Mouse (Mus musculus) adrenal gland, postnatal 25 days (tissue): ENCODE data around the gene Ccdc149. TPM values are rescaled to one million over a fixed set of nuclear protein-coding genes. Genes with fewer than 3 reads are reported as not detected.

Experiments used
- DNase-seq: peaks from one replicate; pipeline ENCODE4 v3.0.0; 2021; ENCODE audit warnings: mixed read lengths
- long read RNA-seq: library from polyadenylated mRNA; stranded (forward); transcript quantifications from one replicate; pipeline ENCODE4 v2.0.0, GENCODE M21; 2021
- total RNA-seq: library from RNA; stranded (reverse); gene quantifications from 2 replicates; pipeline ENCODE4 v1.2.3, GENCODE M21; 2021

Gene Ccdc149
- 4.9 and 6.4 TPM in 2 replicates for total RNA-seq
- long read RNA-seq, transcript Ccdc149-201 (12 exons, 3,295 nt): major isoform, 8 of 11 reads
- long read RNA-seq, partial matches to known transcripts: 1 of 11 reads
- long read RNA-seq, other reads (novel, unspliced or antisense): 2 of 11 reads

DNA sequence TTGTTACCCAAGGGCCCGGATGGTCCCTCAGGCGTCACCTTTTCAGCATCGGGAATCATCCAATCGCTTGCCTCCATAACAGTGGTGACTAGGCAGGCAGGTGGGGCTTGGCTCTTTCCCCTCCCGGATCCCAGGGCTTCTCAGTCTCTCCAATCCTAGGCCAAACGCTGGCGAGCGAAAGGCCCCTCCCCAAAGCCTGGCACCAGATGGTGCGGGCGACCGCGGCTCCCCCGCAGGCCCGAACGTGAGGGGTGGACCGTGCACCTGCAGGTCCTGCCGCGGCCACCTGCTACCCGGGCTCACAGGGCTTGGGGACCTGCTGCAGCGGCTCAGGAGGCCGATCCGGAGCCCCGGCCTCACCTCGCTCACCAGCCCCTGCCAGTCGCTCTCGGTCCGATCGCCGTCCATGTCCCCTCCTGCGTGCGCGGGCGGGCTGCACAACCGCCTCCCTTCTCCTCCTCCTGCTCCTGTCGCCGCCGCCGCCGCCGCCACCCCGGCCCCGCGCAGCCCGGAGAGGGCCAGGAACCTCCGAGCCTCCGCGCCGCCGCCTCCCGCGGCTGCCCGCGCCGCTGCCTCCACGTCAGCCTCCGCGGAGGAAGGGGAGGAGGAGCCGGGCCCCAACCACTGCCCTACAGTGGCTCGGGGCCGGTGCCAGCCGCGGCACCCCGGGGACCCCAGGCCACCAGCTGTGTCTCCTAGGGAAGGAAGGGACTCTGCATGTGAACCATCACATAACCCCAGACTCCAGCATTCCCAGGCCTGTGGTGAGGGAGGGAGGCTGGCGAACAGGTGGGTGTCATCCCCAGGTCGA, at the start of gene Ccdc149:
TSS of gene Ccdc149 (minus strand) at position 531 of the 811 bp plus-strand sequence.
- peak; percentile 68 for DNase-seq

DNA sequence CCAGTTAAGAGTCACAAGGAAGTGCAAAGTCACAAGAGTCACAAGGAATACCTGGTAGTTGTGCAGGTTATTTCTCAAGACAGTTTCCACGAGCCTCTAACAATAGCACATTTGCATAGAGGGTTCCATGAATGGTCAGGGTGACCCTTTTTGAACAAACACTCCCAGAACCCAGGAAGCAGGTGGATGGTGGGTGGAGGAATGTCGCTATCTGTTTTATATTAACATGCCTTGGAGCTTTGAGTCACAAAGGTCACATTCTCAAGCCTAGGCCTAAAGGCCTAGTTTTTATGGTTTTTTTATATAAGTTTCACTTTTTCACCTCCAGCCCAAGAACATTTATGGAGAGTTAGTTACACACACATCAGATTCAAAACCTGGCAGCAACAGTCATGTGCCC, 48.6 kb upstream of the Ccdc149 start:
- no peak for DNase-seq

DNA sequence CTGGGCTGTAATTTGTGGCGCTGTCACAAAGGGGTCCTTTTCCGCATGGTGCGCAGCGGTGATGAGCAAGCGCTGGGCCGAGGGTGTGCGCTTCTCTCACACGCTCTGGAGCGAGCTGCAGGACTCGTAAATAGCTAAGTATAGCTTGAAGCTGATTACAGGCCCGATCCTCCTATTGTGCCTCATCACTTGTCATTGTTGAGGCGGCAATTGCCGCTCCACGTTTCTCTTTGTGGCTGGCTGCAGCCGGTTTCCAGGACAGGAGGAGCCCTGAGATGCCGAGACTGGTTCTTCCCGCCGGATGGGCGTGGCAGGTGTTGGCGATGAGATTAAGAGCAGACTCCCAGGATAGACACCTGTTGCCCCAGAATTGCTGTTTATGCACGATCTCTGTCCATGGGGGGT, 44.8 kb upstream of the Ccdc149 start:
- no peak for DNase-seq

DNA sequence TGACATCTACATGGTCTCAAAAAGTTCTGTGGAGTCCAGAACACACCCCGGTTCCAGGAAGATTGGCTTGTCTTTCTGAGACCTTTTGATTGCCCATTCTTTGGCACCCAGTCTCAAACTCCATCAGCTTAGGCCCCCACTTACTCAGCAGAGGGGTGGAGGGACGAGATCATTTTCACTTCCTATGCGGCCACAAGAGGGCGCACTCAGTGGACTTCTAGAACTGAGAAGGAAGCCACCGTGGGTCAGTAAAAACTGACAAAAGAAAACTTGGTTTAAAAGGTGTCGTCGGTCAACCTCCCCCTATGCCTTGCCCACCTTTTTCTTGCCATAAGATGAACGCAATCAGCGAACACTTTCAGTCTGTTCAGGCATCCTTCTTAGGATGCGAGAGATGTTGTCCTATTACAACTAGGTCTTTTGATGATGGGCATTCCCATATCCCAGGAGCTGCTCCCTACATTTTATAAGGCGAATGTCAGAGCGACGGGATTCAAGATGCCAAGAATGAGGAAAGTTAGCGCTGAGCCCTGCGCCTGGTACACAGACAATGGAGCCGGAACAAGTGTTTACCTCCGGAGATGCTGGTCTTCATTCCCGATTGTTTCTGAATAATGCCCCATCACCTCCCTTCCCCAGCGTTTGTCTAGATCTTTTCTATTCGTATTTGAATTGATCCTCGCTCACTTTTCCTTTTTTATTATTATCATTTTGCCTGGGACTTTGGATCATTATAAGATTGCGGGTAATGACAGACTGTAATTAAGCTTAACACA, 44.1 kb upstream of the Ccdc149 start:
- peak; percentile 75 for DNase-seq

DNA sequence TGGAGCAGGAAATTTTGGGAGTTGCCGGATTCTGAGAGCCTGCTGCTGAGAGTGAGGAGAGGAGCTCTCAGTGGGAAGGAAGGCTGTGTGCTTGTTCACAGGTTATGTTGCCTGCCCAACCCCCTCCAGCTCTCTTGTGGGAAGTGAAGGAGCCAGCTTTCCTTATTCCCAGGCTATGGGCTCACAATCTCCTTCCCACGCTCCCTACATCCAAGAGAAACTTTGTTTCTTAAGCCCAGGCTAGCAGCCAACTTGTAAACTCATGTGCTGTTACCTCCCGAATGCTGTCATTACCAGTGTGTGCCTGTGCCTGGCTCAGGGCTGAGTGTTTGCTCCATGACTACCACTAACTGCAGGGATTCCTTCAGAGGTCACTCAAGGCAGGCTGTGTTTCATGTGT, 39.8 kb upstream of the Ccdc149 start:
- DNase-seq: no peak

DNA sequence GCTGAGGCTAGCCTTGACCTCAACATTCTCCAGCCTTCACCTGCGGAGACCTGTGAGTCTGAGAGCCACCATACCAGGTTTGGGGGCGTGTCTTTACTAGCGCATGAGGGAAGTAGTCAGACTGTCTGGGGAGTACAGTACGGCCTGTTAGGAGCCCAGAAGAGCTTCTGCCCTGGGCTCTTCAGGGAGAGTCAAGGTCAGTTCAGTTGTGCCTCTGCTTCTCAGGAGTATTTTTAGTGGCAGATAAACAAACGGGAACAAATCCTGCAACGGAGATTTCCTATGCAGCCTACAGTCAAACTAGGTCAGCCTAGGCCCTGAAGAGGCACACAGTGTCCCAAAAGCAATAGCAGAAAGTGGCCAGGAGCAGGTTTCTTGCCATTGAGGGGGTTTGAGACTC, 38.1 kb upstream of the Ccdc149 start:
- DNase-seq: no peak

DNA sequence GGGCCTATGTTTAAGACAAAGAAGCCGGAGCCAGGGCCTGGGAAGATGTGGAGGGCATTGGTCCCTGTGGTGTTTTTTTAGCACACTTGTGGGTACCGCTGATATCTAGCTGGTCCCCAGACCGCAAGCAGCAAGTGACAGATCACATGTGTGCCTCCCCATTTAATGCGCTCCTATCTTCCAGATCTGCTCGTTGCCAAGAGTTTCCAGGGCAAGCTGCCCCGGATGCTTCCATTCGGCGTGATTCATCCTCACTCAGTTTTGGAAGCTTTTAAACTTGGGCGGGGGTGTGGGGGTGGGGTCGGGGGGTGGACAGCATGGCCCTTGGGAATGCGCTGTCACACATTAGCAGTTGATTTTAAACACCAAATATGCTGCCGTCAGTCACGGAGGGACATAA, 33.3 kb upstream of the Ccdc149 start:
- DNase-seq: no peak

DNA sequence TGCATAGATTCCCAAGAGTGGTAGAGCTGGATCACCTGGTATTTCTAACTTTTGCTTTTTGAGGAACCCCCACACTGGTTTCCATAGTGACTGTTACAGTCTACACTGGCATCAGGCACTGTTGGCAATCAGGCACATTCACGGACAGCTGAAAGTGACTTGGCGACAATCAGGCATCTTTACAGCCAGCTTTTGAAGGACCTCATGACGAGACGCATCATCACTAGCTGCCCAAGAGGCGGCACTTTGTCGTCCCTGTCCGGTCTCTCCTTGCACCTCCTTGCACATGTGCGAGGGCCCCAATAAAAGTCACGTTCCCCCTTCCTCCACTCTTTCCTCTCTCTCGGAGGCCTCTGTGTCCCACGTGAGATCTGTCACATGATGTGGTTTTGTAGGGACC, 32.8 kb upstream of the Ccdc149 start:
- DNase-seq: no peak

DNA sequence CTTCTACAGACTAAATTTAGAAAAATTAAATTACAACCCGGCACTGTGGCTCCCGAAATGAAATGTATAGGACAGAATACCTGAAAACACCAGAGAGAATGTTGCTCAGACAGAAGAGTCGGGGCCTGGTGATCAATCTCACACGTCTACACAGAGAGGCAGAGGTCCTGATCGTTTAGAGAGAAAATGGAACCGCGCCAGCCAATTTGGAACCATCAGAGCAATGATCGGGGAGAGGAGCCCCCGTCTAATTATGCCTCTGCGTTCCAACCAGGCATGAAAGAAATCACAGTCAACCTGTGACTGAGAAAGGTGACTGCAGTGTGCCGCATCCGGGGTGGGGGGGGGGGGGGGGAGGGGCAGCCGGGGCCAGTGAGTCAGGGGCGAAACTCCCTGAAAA, 24.4 kb upstream of the Ccdc149 start:
- no peak for DNase-seq

DNA sequence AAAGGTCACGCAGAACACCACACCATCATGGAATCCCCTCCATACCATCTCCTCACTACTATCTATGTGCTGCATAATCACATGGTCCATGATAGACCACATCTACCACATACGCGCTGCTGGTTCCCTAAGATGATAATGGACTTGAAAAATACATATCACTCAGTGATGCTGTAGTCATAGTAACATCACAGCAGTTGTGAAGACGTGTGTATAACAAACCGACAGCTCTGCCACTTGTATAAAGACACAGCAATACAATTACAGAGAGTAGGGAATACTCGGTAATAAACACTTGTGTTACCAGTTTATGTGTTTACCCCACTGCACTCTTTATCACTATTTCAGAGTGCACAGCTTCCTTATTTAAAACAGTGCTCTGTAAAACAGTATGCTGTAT, 20.2 kb upstream of the Ccdc149 start:
- DNase-seq: no peak

DNA sequence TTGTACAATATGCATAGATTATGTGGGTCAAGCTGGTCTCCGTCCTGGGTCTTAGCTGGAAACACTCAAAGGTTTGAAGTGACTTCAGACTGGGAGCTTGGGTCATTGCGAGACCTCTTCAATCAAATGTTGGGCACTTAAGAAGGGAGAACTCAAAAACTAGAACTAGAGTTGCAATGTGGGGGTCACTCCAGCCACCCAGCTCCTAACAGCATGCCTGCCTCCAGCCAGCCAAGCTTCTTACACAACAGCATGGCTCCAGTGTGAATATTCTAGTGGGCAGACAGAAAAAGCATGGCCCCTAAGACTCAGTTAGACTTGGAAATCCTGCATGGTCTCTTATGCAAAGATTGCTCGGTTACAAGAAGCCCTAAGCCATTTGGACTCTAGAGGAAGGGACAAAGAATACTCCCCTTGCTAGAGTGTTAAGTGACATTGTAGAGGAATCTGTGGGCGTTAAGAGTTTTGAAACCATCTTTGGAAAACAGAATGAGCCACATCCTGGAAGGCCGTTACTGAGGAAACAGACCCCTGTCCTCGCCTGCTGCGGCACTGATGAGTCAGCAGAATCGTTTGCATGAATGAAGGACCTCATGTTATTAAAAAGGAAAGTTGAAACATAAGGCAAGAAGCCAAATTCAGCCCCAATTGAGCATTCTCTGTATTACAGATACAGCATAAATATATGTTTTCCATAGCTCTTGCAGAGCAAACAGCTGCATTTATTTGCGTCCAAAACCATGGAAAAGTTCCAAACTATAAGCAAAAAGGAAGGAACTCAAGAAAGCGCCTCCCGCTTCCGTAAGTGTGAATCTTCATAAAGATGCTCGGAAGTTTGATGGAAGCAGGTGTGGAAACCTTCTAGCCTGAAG, 16.5 kb upstream of the Ccdc149 start:
- DNase-seq: no peak

DNA sequence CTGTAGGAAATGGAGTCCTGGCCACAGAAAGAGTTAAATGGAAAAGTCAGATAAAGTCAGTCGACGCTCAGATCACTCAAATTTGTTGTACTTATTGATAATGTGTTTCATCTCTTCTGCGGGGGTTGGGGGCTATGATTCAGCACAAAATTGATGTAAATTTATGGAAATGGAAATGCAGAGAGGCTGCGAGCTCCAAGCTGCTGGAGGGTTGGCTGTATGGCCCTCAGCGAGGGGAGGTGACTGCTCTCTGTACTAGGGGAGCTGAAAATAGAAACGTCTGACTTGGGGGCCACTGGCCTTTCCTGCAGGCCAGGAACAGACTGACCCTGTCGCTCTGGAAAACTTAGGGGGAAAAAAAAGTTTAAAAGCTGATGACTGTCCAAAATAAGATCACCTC, 5.5 kb upstream of the Ccdc149 start:
- no peak for DNase-seq

DNA sequence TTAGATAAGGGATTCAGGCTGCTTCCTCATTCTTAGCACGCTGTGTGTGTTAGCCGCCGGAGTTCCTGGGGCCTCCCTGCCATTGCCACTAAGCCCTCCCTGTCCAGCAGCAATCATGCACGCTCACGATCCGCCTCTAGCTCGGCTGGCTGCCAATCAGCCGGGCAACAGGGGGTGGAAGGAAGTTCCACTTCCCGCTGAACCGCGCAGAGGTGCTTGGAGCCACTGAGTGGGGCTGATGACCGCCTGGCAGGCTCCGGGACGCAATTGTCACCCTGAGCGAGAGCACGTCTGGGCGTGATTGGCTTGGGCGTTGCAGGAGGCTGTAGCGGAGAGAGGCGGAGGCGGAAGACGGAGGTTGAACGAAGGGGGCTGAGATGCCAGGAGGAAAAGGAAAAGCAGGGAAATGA, 5.0 kb upstream of the Ccdc149 start:
- DNase-seq: peak; percentile 85

DNA sequence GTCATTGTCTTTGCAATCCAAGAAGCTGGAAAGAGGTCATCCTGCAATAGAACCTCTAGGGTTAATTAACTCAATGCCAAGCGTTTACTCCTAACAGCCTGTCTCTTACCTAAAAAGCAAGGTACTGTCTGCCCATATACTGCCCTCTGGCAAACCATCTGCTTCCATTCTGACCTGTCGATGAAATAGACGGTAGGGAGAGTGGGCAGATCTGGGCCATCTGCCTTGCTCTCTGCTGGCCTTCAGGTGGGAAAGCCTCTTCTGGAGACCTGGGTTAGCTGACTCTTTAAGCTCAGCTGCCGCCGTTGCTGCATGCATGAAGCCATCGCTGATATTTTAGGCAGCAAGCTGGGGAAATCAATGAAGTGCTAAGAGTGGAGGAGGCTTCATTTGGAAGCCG, 2.7 kb upstream of the Ccdc149 start:
- no peak for DNase-seq

DNA sequence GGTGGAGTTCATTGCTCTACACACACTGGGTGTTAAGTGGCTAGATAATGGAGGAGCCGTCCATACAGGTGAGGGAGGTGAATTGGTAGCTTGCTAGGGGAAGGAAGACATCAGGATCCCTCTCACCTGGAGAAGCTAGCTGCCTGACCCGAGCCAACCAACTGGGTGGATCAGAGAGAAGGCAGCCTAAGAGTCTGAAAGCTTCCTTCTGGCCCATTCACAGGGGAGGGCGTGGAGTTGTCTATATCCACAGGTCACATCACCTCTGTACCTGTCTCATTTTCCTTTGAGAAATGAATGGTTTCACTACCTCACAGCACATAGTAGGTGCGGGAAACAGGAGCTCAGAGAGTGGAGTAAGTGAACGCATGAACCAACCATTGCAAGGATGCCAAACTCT, 770 bp downstream of the Ccdc149 start:
- no peak for DNase-seq

DNA sequence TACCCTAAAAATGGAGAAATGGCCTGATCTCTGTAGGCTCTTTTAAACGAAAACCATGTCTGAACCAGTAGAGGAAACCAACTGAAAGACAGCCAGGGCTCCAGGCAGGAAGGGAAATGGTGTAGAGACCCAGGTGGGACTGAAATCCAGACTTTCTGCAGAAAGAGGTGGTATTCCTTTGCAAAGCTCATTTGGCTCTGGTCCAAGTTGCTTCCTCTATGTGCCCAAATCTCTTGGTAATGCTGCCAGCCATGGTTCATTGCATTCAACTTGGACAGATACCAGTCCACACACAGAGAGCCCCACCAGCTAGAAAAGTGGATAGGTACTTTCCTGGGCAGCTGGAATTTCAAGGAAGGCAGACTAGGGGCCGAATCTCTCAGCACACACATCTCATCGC, 3.5 kb downstream of the Ccdc149 start:
- DNase-seq: no peak

DNA sequence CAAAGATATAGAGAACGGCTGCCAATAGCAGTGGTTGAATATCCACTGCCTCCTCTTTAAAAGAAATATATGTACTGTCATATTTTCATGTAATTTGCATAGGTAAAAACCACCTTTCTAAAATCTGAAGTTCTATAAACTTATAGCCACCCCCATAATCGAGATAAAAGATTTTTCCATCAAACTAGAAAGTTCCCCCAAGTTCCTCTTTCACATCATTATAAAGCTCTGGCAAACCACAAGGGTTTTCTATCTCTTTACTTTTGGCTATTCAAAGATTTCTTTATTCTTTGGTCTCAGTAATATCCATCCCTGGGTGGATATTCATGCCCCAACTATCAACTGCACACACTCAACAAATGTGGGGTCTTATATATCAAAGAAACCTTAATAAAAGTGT, 8.9 kb downstream of the Ccdc149 start:
- DNase-seq: no peak

DNA sequence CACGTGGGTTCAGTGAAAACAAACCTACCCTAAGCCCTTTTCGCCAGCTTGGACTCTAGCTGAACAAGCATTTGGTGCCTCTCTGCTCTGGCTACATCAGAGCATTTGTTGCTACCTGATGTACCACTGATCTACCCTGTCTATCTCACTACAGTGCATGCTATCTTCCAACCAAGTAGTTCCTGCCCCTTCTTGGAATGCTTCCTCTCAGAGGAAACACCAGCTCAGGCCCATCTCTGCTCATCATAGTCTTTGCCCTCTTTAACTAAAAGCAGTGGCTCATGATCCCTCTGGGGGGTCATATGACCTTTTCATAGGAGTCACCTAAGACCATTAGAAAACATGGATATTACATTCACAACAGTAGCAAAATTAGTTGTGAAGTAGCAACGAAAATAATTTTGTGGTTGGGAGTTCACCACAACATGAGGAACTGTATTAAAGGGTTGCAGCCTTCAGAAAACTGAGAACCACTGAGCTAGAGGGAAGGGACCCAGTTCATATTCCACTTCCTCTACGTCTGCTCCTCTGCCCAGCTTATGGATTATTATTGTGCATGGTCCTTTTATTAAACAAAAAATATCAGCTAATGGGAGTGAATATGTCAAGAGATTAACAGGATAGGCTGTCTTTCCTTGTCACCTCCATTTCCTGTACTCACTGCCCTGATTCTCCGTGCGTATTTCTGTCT, 9.7 kb downstream of the Ccdc149 start:
- DNase-seq: no peak

DNA sequence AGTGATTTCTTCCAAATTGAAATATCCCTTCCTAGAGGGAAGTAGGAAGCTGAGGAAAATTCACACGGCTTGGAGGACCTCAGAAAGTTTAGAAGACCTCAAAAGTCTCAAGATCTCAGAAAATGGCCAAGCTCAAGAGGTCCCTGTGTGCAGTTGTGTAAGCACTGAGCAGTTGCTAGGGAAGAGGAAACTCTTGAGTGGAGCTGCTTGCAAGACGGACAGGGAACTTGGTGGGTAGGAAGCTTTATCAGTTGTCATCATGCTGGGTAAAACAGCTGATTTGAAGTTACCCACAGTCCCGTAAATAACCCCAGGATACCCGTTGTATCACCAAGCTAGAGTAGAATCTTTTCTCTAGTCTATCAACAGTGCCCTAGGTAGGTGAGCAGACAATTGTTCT, 12.0 kb downstream of the Ccdc149 start:
- no peak for DNase-seq

DNA sequence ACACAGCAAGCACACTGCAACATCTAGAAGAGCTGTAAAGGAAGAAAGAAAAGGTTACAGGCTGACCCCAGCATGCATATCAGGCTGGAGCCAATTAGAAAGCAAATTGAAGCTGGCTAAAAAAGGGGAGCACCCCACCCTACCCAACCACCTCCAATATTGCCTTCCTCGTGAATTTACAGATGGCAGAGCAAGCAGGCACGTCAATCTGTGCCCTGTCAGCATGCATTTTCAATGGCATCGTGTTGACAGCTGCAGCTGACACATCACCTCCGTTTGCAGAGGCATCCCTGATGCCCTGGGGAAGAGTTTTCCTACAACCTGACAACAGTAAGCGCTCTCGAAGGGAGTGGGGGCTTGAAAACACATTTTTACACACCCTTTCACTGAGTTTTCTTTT, 14.2 kb downstream of the Ccdc149 start:
- no peak for DNase-seq

DNA sequence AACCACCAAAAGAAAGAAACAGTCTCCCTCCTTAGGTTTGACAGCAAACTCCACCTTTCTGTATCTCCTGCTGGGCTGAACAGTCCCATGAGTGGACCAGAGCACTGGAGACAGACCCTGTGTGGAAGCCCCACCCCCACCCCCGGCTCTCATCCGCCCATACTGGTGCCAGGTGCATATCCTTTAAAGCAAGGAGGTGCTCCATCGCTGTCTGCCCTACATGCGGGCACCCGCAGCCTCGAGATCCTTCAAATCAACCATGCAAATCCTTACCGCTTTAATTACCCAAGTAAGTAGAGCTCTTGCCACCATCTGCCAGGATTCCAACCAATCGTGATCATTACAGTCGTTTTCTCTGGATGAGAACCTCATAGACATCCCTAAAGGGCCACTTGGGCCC, 20.5 kb downstream of the Ccdc149 start:
- DNase-seq: no peak

DNA sequence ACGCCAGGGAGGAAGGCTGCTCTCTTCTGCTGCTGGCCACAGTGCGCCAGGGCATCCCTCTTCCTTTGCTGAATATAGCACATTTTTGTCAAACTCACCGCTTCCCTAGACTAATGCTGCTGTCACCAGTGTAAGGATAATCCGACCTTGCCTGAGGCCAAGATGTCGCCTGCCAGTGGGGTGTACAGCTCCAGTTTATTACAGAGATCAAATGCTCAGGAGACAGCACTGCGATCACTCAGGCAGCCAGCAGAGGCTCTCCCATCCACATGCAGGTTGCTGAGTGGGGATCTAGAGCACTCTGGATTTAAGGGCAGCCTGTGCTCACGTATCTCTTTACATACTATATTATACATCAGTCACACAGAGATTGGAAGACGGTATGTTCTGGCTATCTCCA, 22.1 kb downstream of the Ccdc149 start:
- DNase-seq: no peak
